Mouse (Mus musculus) MEL (cell line): ENCODE measurements around the gene Tgfbr3. TPM values are rescaled to one million over a fixed set of nuclear protein-coding genes. Genes with fewer than 3 reads are reported as not detected.

Source experiments
- DNase-seq: peaks from one replicate; pipeline ENCODE4 v3.0.0; 2011; ENCODE audit warnings: low read depth, low spot score
- H3K27ac ChIP-seq: 2 replicates; pipeline ENCODE4 v1.5.1; 2012; ENCODE audit warnings: low read depth, mild to moderate bottlenecking, control low read depth, low read length, moderate library complexity; ENCODE audit not compliant: control insufficient read depth
- H3K27me3 ChIP-seq, 2 experiments: fragments of 150-350 bp in 1 of 2; sonication (generic) in 1 of 2; 2 replicates each; pipeline ENCODE4 v1.6.1; 2012; ENCODE audit warnings: low read length in 2 of 2, mild to moderate bottlenecking in 2 of 2, improper control_type of control experiment in 1 of 2, moderate library complexity in 1 of 2; ENCODE audit not compliant: insufficient read depth in 2 of 2, control insufficient read depth in 1 of 2
- H3K36me3 ChIP-seq, 2 experiments: 2 replicates each; pipeline ENCODE4 v1.6.1; 2012 to 2014; ENCODE audit warnings: low read length in 2 of 2, improper control_type of control experiment in 1 of 2, inconsistent platforms in 1 of 2, mild to moderate bottlenecking in 1 of 2; ENCODE audit not compliant: insufficient read depth in 2 of 2, control insufficient read depth in 1 of 2
- H3K4me1 ChIP-seq, 2 experiments: fragments of 150-350 bp in 1 of 2; sonication (generic) in 1 of 2; 2 replicates each; pipeline ENCODE4 v1.6.1; 2012; ENCODE audit warnings: low read length in 2 of 2, improper control_type of control experiment in 1 of 2, mild to moderate bottlenecking in 1 of 2; ENCODE audit not compliant: insufficient read depth in 2 of 2, control insufficient read depth in 1 of 2
- H3K4me3 ChIP-seq, 2 experiments: fragments of 150-350 bp in 1 of 2; sonication (generic) in 1 of 2; 2 replicates each; pipeline ENCODE4 v1.5.1; 2012; ENCODE audit warnings: low read depth in 2 of 2, low read length in 2 of 2, mild to moderate bottlenecking in 2 of 2, moderate library complexity in 2 of 2, control low read depth in 1 of 2, improper control_type of control experiment in 1 of 2; ENCODE audit not compliant: control insufficient read depth in 1 of 2, insufficient read depth in 1 of 2
- H3K79me2 ChIP-seq: 2 replicates; pipeline ENCODE4 v1.6.1; 2012; ENCODE audit warnings: mild to moderate bottlenecking, low read length, moderate library complexity; ENCODE audit not compliant: control insufficient read depth, poor library complexity, insufficient read depth
- H3K9ac ChIP-seq: 2 replicates; pipeline ENCODE4 v1.6.1; 2012; ENCODE audit warnings: low read depth, mild to moderate bottlenecking, control low read depth, low read length, moderate library complexity; ENCODE audit not compliant: control insufficient read depth, poor library complexity, severe bottlenecking
- H3K9me3 ChIP-seq: fragments of 150-350 bp; sonication (generic); replicated peaks from 2 replicates; pipeline ENCODE4 v1.6.1; 2012; ENCODE audit warnings: mild to moderate bottlenecking, low read length, improper control_type of control experiment, moderate library complexity; ENCODE audit not compliant: insufficient read depth
- CHD1 ChIP-seq: IDR thresholded peaks from 2 replicates; pipeline ENCODE4 v1.6.1; 2012; ENCODE audit warnings: low read depth, mild to moderate bottlenecking, inconsistent platforms, low read length, improper control_type of control experiment
- CHD2 ChIP-seq: IDR thresholded peaks from 2 replicates; pipeline ENCODE4 v1.6.1; 2011; ENCODE audit warnings: low read length, improper control_type of control experiment
- CTCF ChIP-seq, 3 experiments: IDR thresholded peaks in 2 of 3; conservative IDR thresholded peaks in 1 of 3; 2 replicates each; pipeline ENCODE4 v1.5.1; 2011 to 2012; ENCODE audit warnings: low read length in 3 of 3, low read depth in 2 of 3, mild to moderate bottlenecking in 2 of 3, improper control_type of control experiment in 1 of 3, inconsistent platforms in 1 of 3, mixed read lengths in 1 of 3, moderate library complexity in 1 of 3; ENCODE audit not compliant: control insufficient read depth in 1 of 3, insufficient read depth in 1 of 3, poor library complexity in 1 of 3, severe bottlenecking in 1 of 3
- E2F4 ChIP-seq: IDR thresholded peaks from 2 replicates; pipeline ENCODE4 v1.6.1; 2011; ENCODE audit warnings: low read depth, low read length, improper control_type of control experiment, borderline replicate concordance
- GATA1 ChIP-seq: IDR thresholded peaks from 2 replicates; pipeline ENCODE4 v1.6.1; 2011; ENCODE audit warnings: low read depth, low read length, improper control_type of control experiment
- JUND ChIP-seq: IDR thresholded peaks from 2 replicates; pipeline ENCODE4 v1.6.1; 2011; ENCODE audit warnings: low read depth, mild to moderate bottlenecking, improper control_type of control experiment, low read length
- MAFK ChIP-seq: IDR thresholded peaks from 2 replicates; pipeline ENCODE4 v1.6.1; 2011; ENCODE audit warnings: low read depth, mild to moderate bottlenecking, low read length, improper control_type of control experiment, borderline replicate concordance
- MEF2A ChIP-seq: IDR thresholded peaks from 2 replicates; pipeline ENCODE4 v1.6.1; 2014; ENCODE audit warnings: low read depth, mild to moderate bottlenecking, inconsistent platforms, low read length, improper control_type of control experiment; ENCODE audit not compliant: poor library complexity, insufficient replicate concordance, severe bottlenecking; ENCODE audit errors: extremely low read depth
- MXI1 ChIP-seq: IDR thresholded peaks from 2 replicates; pipeline ENCODE4 v1.6.1; 2011; ENCODE audit warnings: mild to moderate bottlenecking, low read depth, low read length, improper control_type of control experiment
- POLR2AphosphoS5 ChIP-seq: IDR thresholded peaks from 2 replicates; pipeline ENCODE4 v1.6.1; 2012; ENCODE audit warnings: low read depth, borderline replicate concordance, mild to moderate bottlenecking, inconsistent platforms, low read length, moderate library complexity, mixed read lengths
- RAD21 ChIP-seq: IDR thresholded peaks from 2 replicates; pipeline ENCODE4 v1.6.1; 2011; ENCODE audit warnings: mild to moderate bottlenecking, low read depth, low read length, improper control_type of control experiment
- RCOR1 ChIP-seq: IDR thresholded peaks from 2 replicates; pipeline ENCODE4 v1.6.1; 2012; ENCODE audit warnings: low read depth, mild to moderate bottlenecking, inconsistent platforms, low read length, improper control_type of control experiment
- TCF12 ChIP-seq: IDR thresholded peaks from 2 replicates; pipeline ENCODE4 v1.6.1; 2014; ENCODE audit warnings: low read depth, mild to moderate bottlenecking, inconsistent platforms, low read length, improper control_type of control experiment, moderate library complexity
- UBTF ChIP-seq: IDR thresholded peaks from 2 replicates; pipeline ENCODE4 v1.6.1; 2012; ENCODE audit warnings: low read depth, mild to moderate bottlenecking, inconsistent platforms, low read length, improper control_type of control experiment, moderate library complexity, borderline replicate concordance; ENCODE audit not compliant: insufficient read depth
- ZC3H11A ChIP-seq: IDR thresholded peaks from 2 replicates; pipeline ENCODE4 v1.6.1; 2012; ENCODE audit warnings: low read depth, mild to moderate bottlenecking, inconsistent platforms, low read length, improper control_type of control experiment
- polyA plus RNA-seq, 2 experiments: library from polyadenylated mRNA; stranded (reverse) in 1 of 2; unstranded in 1 of 2; fragments of >175 nt in 1 of 2; fragments of >200 nt in 1 of 2; gene quantifications; 2 replicates each; pipeline versions ENCODE4 v1.2.1 to v1.2.4; 2012; ENCODE audit warnings: low replicate concordance in 2 of 2, low read depth in 1 of 2; ENCODE audit not compliant: insufficient read length in 2 of 2, insufficient read depth in 1 of 2, missing spikeins in 1 of 2
- total RNA-seq: library from RNA; depleted of rRNA; stranded (reverse); fragments of 300-350 nt; gene quantifications from 2 replicates; pipeline ENCODE4 v1.2.3, GENCODE M21; 2012

Tgfbr3 gene
- total and polyA plus RNA-seq, 3 experiments: 3.0 to 5.9 TPM; not detected in 1

DNA sequence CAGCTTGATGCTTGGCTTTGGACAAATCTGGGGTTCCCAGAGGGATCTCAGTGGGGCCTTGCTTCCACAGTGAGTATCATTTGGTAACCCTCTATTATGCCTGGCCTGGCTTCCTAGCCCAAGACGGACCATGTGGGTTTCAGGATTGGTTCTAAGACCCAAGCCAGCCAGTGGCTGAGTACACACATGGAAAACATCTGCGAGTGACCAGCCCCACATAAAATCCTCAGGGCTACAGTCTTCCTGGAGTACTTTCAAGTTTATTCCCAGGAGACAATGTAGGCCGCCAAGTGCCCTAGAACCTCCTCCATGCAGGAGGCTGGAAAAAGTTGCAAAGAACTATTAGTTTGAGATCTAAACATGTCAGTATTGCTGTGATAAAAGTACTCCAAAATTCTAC, 172.6 kb downstream of the Tgfbr3 start:
- TF ChIP-seq RCOR1: no peak
- TF ChIP-seq JUND: no peak
- TF ChIP-seq TCF12: no peak
- no peak for TF ChIP-seq RAD21
- TF ChIP-seq ZC3H11A: no peak
- TF ChIP-seq POLR2AphosphoS5: no peak
- TF ChIP-seq CHD1: no peak
- no peak for TF ChIP-seq GATA1
- no peak for TF ChIP-seq UBTF
- no peak for TF ChIP-seq E2F4
- no peak for TF ChIP-seq CHD2
- TF ChIP-seq MEF2A: no peak
- TF ChIP-seq, all 39 proteins: peak for 0
- H3K27ac ChIP-seq: no peak overlapping the region

DNA sequence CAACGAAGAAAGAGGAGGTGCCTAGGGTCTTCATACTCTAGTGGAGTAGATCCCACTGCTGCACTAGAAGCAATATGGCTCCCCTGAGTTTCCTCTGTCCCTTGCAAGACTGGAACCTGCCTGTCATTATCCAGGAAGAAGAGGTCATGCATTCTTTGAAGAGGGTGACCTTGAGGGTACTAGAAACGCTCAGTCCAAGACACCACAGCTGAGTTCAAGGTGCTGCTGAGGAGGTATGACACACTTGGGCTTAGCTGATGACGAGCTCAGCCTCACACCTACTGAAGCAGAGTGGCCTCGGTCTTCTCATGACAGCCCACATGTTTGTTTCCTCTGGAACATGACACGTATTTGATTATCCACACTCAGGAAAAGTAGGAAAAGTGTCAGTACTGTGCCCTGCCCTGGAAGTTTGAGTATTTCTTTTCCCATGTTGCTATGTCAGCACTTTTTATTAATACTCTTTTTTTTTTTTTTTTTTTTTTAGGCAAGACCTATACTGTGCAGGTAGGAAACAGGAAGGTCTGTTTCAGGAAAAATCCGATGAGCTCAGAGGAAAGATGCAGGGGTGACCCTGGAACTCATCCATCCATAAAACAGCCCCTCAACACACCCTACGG, 176.7 kb downstream of the Tgfbr3 start:
- TF ChIP-seq CTCF (IDR thresholded peaks at IDR 0.05 in 2 of 3, conservative IDR thresholded peaks at IDR 0.05 in 1 of 3; ENCODE audit: control insufficient read depth in 1 of 3, insufficient read depth in 1 of 3, low read depth in 2 of 3, low read length in 3 of 3, poor library complexity in 1 of 3, severe bottlenecking in 1 of 3): no peak
- TF ChIP-seq RCOR1: no peak
- Histone ChIP-seq H3K9ac (no peak overlapping the region), H3K4me3 (no peak overlapping the region), H3K79me2 (no peaks in the 10 kb centered on the region), H3K36me3 (no peaks in the 10 kb centered on the region), H3K9me3 (no peaks in the 10 kb centered on the region), H3K27ac (no peak overlapping the region), H3K4me1 (no peaks in the 10 kb centered on the region), H3K27me3 (no peaks in the 10 kb centered on the region)
- no peak for DNase-seq

More for the DNA sequence above, 172.6 kb downstream of the Tgfbr3 start:
- Histone ChIP-seq H3K27me3 (no peaks in the 10 kb centered on the region), H3K4me1 (peaks cover 0 to 9% of the 10 kb centered on the region in 2 experiments; a peak in 3 of 4 replicates), H3K4me3 (no peak overlapping the region), H3K9ac (no peak overlapping the region), H3K79me2 (no peaks in the 10 kb centered on the region), H3K9me3 (no peaks in the 10 kb centered on the region), H3K36me3 (peaks cover 0 to 8% of the 10 kb centered on the region in 2 experiments; a peak in 2 of 4 replicates)
- no peak for DNase-seq

DNA sequence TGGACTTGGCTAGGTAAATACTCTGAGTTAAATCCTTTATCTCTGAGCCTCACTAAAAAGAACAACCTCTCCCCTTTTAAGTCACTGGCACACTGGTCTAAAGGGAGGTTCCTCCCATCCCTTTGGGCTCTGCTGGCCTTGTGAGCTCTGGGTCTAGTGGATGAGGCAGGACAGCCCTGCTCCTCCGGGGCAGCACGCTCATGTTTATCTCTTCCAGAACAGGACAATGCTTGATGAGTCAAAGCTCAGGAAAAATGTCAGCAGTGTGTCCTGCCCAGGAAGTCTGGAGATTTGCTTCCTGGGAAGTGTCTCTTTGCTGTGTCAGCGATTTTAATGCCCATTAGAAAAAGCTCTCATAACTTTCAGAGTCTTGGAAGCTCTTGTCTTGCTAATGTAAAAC, 177.6 kb downstream of the Tgfbr3 start:
- no peak overlapping the region for H3K4me3 ChIP-seq
- no peaks in the 10 kb centered on the region for H3K9me3 ChIP-seq
- TF ChIP-seq MAFK (peak; percentile 56; the same call in 1 of the 2 replicates), MXI1 (no peak)
- TF ChIP-seq, all 39 proteins: peak for 1
- DNase-seq: no peak
- Histone ChIP-seq H3K27me3 (no peaks in the 10 kb centered on the region), H3K36me3 (no peaks in the 10 kb centered on the region), H3K27ac (no peak overlapping the region), H3K4me1 (no peaks in the 10 kb centered on the region), H3K9ac (no peak overlapping the region), H3K79me2 (no peaks in the 10 kb centered on the region)
